Mouse (Mus musculus): Measurements from ENCODE around the gene Gm19426. TPM values are rescaled to one million over a fixed set of nuclear protein-coding genes. Genes with fewer than 3 reads are reported as not detected.

Gm19426 gene
- total and polyA plus RNA-seq, 3 experiments, result not detected

DNA sequence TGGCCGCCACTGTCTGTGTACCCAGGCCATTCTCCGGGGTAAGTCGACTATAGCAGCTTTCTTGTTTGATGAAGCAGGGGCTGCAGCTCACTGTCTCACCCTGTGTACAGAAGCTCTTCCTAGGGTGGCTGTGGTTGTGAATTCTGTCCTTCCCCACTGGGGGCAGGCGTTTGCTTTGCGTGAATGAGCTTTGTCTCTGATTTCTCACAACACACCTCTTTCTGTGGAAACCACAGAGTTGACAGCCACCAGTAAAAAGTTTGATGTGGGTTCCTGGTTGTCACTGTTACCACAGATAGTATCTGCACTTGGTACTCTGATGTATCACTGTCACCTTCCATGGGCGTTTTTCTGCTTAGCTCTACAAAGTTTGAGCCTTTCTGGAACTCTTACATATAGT lies 35.8 kb upstream of the Gm19426 start:
- dilution Hi-C loops (cut with MboI; ENCODE audit: extremely low pct_ligation_motif_present, extremely low pct_unique_long_range_greater_than_20kb, low sequenced_read_pairs), result no loop called here
- H3K9ac ChIP-seq (ENCODE audit: insufficient read depth, low read depth), result no peak overlapping the region
- in situ Hi-C loops (cut with MboI; ENCODE audit: low pct_ligation_motif_present, low pct_unique_long_range_greater_than_20kb, low sequenced_read_pairs), result no loop called here

DNA sequence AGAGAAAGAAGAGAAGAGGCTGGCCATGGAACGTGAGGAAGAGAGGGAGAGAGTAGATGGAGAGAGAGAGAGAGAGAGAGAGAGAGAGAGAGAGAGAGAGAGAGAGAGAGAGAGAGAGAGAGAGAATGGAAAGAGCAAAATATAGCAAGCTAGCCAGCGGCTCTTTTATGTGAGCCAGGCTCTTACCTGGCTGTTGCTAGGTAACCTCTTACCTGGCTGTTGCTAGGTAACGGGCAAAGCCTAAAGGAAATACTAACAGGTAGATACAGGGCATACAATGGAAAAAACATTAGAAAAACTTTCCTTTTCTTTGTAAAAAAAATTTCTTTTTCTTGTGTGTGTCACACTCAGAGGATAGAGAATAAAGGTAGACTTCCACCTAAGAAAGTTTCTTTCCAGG lies 34.3 kb upstream of the Gm19426 start:
- no peaks in the 10 kb centered on the region for H3K4me1 ChIP-seq (ENCODE audit: control insufficient read depth in 1 of 2, insufficient read depth in 2 of 2)
- H3K4me2 ChIP-seq (ENCODE audit: insufficient read depth, low read depth, poor library complexity, severe bottlenecking), result no peak overlapping the region
- H3K27ac ChIP-seq (ENCODE audit: insufficient read depth, low read depth), result no peak overlapping the region
- dilution Hi-C loops (cut with MboI; ENCODE audit: extremely low pct_ligation_motif_present, extremely low pct_unique_long_range_greater_than_20kb, low sequenced_read_pairs), result no loop called here
- no peaks in the 10 kb centered on the region for H3K9me3 ChIP-seq (replicated peaks; ENCODE audit: low read length)
- no peaks in the 10 kb centered on the region for H3K79me2 ChIP-seq (replicated peaks; ENCODE audit: control insufficient read depth, extremely low read depth, insufficient read depth, poor library complexity, severe bottlenecking)
- peaks cover 46% of the 10 kb centered on the region for H3K27me3 ChIP-seq (replicated peaks)
- no peaks in the 10 kb centered on the region for H3K36me3 ChIP-seq (replicated peaks in 1 of 2; ENCODE audit: control insufficient read depth in 1 of 2, insufficient read depth in 1 of 2, low read length in 1 of 2)
- no peak for DNase-seq (ENCODE audit: extremely low read depth)
- in situ Hi-C loops (cut with MboI; ENCODE audit: low pct_ligation_motif_present, low pct_unique_long_range_greater_than_20kb, low sequenced_read_pairs), result no loop called here
- TF ChIP-seq CTCF (conservative IDR thresholded peaks at IDR 0.05 in 1 of 2, IDR thresholded peaks at IDR 0.05 in 1 of 2; ENCODE audit: low read depth in 2 of 2, low read length in 2 of 2) (no peak), IRF4 (IDR thresholded peaks at IDR 0.05; ENCODE audit: low read depth, low read length) (no peak), UBTF (IDR thresholded peaks at IDR 0.05; ENCODE audit: low read depth, low read length) (no peak), NRF1 (IDR thresholded peaks at IDR 0.05; ENCODE audit: low read depth, low read length) (no peak), POLR2A (IDR thresholded peaks at IDR 0.05; ENCODE audit: low read depth, low read length) (no peak), USF2 (conservative IDR thresholded peaks at IDR 0.05; ENCODE audit: low read depth, low read length) (no peak), POLR2AphosphoS2 (IDR thresholded peaks at IDR 0.05; ENCODE audit: low read depth, low read length) (no peak), SIN3A (IDR thresholded peaks at IDR 0.05; ENCODE audit: low read length) (no peak), SMC3 (IDR thresholded peaks at IDR 0.05; ENCODE audit: low read depth, low read length) (no peak), MAFK (IDR thresholded peaks at IDR 0.05; ENCODE audit: insufficient replicate concordance, low read length) (no peak), RAD21 (IDR thresholded peaks at IDR 0.05; ENCODE audit: low read depth, low read length) (no peak), ZNF384 (IDR thresholded peaks at IDR 0.05; ENCODE audit: low read depth, low read length) (no peak), E2F4 (IDR thresholded peaks at IDR 0.05; ENCODE audit: insufficient replicate concordance, low read depth, low read length) (no peak), MAX (IDR thresholded peaks at IDR 0.05; ENCODE audit: low read length) (no peak), ETS1 (conservative IDR thresholded peaks at IDR 0.05; ENCODE audit: low read depth, low read length) (no peak), PAX5 (IDR thresholded peaks at IDR 0.05; ENCODE audit: low read length) (no peak), ELF1 (IDR thresholded peaks at IDR 0.05; ENCODE audit: low read depth, low read length) (no peak), MAZ (IDR thresholded peaks at IDR 0.05; ENCODE audit: low read depth, low read length) (no peak)
- H3K9ac ChIP-seq (ENCODE audit: insufficient read depth, low read depth), result no peak overlapping the region
- no peak overlapping the region for H3K4me3 ChIP-seq (replicated peaks in 1 of 3; ENCODE audit: low read depth in 2 of 3, low read length in 2 of 3, poor library complexity in 1 of 3)

More for the DNA sequence above, 35.8 kb upstream of the Gm19426 start:
- Histone ChIP-seq H3K4me3 (replicated peaks in 1 of 3; ENCODE audit: low read depth in 2 of 3, low read length in 2 of 3, poor library complexity in 1 of 3) (no peak overlapping the region), H3K9me3 (replicated peaks; ENCODE audit: low read length) (no peaks in the 10 kb centered on the region), H3K79me2 (replicated peaks; ENCODE audit: control insufficient read depth, extremely low read depth, insufficient read depth, poor library complexity, severe bottlenecking) (no peaks in the 10 kb centered on the region), H3K4me1 (ENCODE audit: control insufficient read depth in 1 of 2, insufficient read depth in 2 of 2) (peaks cover 0 to 7% of the 10 kb centered on the region in 2 experiments; a peak in 2 of 4 replicates), H3K27ac (ENCODE audit: insufficient read depth, low read depth) (no peak overlapping the region), H3K27me3 (replicated peaks) (peaks cover 34% of the 10 kb centered on the region), H3K4me2 (ENCODE audit: insufficient read depth, low read depth, poor library complexity, severe bottlenecking) (no peak overlapping the region), H3K36me3 (replicated peaks in 1 of 2; ENCODE audit: control insufficient read depth in 1 of 2, insufficient read depth in 1 of 2, low read length in 1 of 2) (no peaks in the 10 kb centered on the region)
- TF ChIP-seq RAD21 (IDR thresholded peaks at IDR 0.05; ENCODE audit: low read depth, low read length) (peak; percentile 12), RCOR1 (conservative IDR thresholded peaks at IDR 0.05; ENCODE audit: low read depth, low read length) (no peak), CTCF (conservative IDR thresholded peaks at IDR 0.05 in 1 of 2, IDR thresholded peaks at IDR 0.05 in 1 of 2; ENCODE audit: low read depth in 2 of 2, low read length in 2 of 2) (peak in 1 of 2 experiments; percentile 51; a peak in 2 of 4 replicates)
- DNase-seq (ENCODE audit: extremely low read depth), result peak; percentile 19
